Mouse (Mus musculus) ES-Bruce4 (cell line): ENCODE results near the gene Pdhb.
"Not testable (repeated sequence)": the region's sequence is repeated elsewhere in the genome, so short reads cannot be mapped to it uniquely, and the experiment has no call there.

Experiments
- CTCF ChIP-seq: IDR thresholded peaks from one replicate; pipeline ENCODE4 v1.8.1; 2011; ENCODE audit warnings: low read depth, low read length
- POLR2A ChIP-seq: IDR thresholded peaks from one replicate; pipeline ENCODE4 v1.8.1; 2011; ENCODE audit warnings: low read length; ENCODE audit not compliant: insufficient read depth

DNA sequence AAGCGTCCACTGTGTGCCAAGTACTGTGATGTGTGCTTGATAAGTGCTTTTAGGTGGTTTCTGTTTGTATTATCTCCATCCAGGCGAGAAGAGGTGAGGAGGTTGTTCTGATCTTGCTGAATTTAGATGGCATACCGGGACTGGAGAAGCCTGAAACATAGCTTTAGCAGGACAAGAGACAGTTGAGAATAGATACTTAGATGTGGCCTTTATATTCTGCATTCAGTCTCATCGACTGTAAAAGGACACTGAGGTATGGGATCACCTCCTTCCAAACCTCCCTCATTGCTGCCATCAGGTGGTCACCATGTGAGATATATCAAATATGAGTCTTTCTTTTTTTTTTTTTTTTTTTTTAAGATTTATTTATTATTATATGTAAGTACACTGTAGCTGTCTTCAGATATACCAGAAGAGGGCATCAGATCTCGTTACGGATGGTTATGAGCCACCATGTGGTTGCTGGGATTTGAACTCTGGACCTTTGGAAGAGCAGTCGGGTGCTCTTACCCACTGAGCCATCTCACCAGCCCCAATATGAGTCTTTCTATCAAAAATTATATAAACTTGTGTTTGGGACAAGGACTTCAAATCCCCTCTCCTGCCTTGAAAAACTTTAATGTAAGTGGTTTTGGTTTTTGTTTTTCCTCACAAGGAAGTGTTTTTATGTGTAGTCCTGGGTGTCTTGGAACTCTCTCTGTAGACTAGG, 871 bp upstream of the Pdhb start:
- TF ChIP-seq POLR2A, CTCF: not testable (repeated sequence)
